ENCODE assay signal across 22 mouse cellular contexts in genomic region chr16:33339476-33339875, GRCm38 (mm10).
"Had no signal": no experiment of that assay in that cellular context is flagged by ENCODE, and none has a peak within 500 bp of the region (broad histone marks: within the 10 kb centered on the region; RNA-seq: fewer than 3 reads in every experiment).

No protein-coding gene starts in this region.

- H3K36me3 ChIP-seq: limb, embryonic 12.5 days; limb, embryonic 15.5 days; midbrain, embryonic 12.5 days; midbrain, embryonic 15.5 days; neural tube, embryonic 12.5 days; neural tube, embryonic 15.5 days had no signal

- DNase-seq: kidney, adult 8-10 months; kidney, postnatal 36 days; layer of hippocampus, postnatal 36 days; left cerebral cortex, postnatal 4 days; lung, embryonic 14.5 days; right cerebral cortex, adult 18-20 months; right cerebral cortex, postnatal 14 days; right cerebral cortex, postnatal 4 days; thymus, adult 18-20 months; thymus, postnatal 36 days had no signal

- H3K9me3 ChIP-seq: limb, embryonic 15.5 days; midbrain, embryonic 12.5 days; midbrain, embryonic 15.5 days; neural tube, embryonic 12.5 days; neural tube, embryonic 15.5 days had no signal

- H3K4me1 ChIP-seq: neural tube, embryonic 12.5 days had no signal

- H3K27ac ChIP-seq: left cerebral cortex, adult 2 months; limb, embryonic 12.5 days; limb, embryonic 15.5 days; liver, embryonic 14.5 days; macrophage; midbrain, embryonic 12.5 days; midbrain, embryonic 15.5 days; neural tube, embryonic 12.5 days; neural tube, embryonic 15.5 days; stomach, postnatal 0 days had no signal

- H3K4me3 ChIP-seq: left cerebral cortex, adult 2 months; limb, embryonic 12.5 days; limb, embryonic 15.5 days; midbrain, embryonic 12.5 days; midbrain, embryonic 15.5 days; neural tube, embryonic 12.5 days; neural tube, embryonic 15.5 days had no signal

- H3K4me2 ChIP-seq: limb, embryonic 12.5 days; limb, embryonic 15.5 days; lung, embryonic 14.5 days; midbrain, embryonic 12.5 days; midbrain, embryonic 15.5 days; neural tube, embryonic 12.5 days; neural tube, embryonic 15.5 days had no signal

- H3K9ac ChIP-seq: limb, embryonic 12.5 days; limb, embryonic 15.5 days; liver, embryonic 14.5 days; lung, embryonic 14.5 days; midbrain, embryonic 12.5 days; midbrain, embryonic 15.5 days; neural tube, embryonic 12.5 days; neural tube, embryonic 15.5 days had no signal

- ATAC-seq: intestine, postnatal 0 days; lung, postnatal 0 days; midbrain, embryonic 15.5 days had no signal

- H3K27me3 ChIP-seq: limb, embryonic 12.5 days; limb, embryonic 15.5 days; midbrain, embryonic 12.5 days; midbrain, embryonic 15.5 days; neural tube, embryonic 12.5 days; neural tube, embryonic 15.5 days had no signal
